Mouse (Mus musculus) midbrain, embryonic 11.5 days (tissue): ENCODE data around the gene Smurf1. TPM values are rescaled to one million over a fixed set of nuclear protein-coding genes. Genes with fewer than 3 reads are reported as not detected.

Source experiments
- ATAC-seq: fragments of 200-750 bp; cut with Nextera tagmentation; 2 replicates; pipeline ENCODE4 v1.8.0; 2017; ENCODE audit warnings: moderate TSS enrichment, moderate library complexity; ENCODE audit not compliant: low FRiP score
- DNase-seq: peaks from one replicate; pipeline ENCODE4 v3.0.0; 2015; ENCODE audit warnings: low spot score; ENCODE audit errors: missing footprints
- H3K27ac ChIP-seq: fragments of 300-500 bp; sonication (generic); 2 replicates; pipeline ENCODE4 v1.5.1; 2014; ENCODE audit warnings: low read depth, low read length
- H3K27me3 ChIP-seq: fragments of 300-500 bp; sonication (generic); 2 replicates; pipeline ENCODE4 v1.6.1; 2014; ENCODE audit warnings: mild to moderate bottlenecking, low read length, moderate library complexity, mixed read lengths; ENCODE audit not compliant: control insufficient read depth, insufficient read depth
- H3K36me3 ChIP-seq: fragments of 300-500 bp; sonication (generic); 2 replicates; pipeline ENCODE4 v1.6.1; 2014; ENCODE audit warnings: mild to moderate bottlenecking, low read length, moderate library complexity, mixed read lengths; ENCODE audit not compliant: control insufficient read depth, insufficient read depth
- H3K4me1 ChIP-seq: fragments of 300-500 bp; sonication (generic); 2 replicates; pipeline ENCODE4 v1.6.1; 2014; ENCODE audit warnings: low read length; ENCODE audit not compliant: control insufficient read depth, insufficient read depth
- H3K4me2 ChIP-seq: fragments of 300-500 bp; sonication (generic); 2 replicates; pipeline ENCODE4 v1.6.1; 2014; ENCODE audit warnings: mild to moderate bottlenecking, moderate library complexity
- H3K4me3 ChIP-seq: fragments of 300-500 bp; sonication (generic); 2 replicates; pipeline ENCODE4 v1.5.1; 2014; ENCODE audit warnings: low read depth, low read length
- H3K9ac ChIP-seq: fragments of 300-500 bp; sonication (generic); 2 replicates; pipeline ENCODE4 v1.6.1; 2014; ENCODE audit warnings: low read length
- H3K9me3 ChIP-seq: fragments of 300-500 bp; sonication (generic); 2 replicates; pipeline ENCODE4 v1.6.1; 2016; ENCODE audit warnings: low read length; ENCODE audit not compliant: control insufficient read depth
- WGBS: fragments of 180-500 bp; shearing (Covaris S2); extraction: QIAGEN DNeasy Blood & Tissue Kit; methylation state at CpG from one replicate; pipeline ENCODE4 v1.1.7; 2014; 5-methylcytosine and 5-hydroxymethylcytosine counted together
- polyA plus RNA-seq: library from polyadenylated mRNA; unstranded; fragments of >200 nt; fragmentation: Nextera tagmentation; extraction: Ambion mirVana; gene quantifications from 2 replicates; pipeline ENCODE4 v1.2.1, GENCODE M21; 2014

Gene Smurf1
- polyA plus RNA-seq, 1 experiment from 2014 or later: 17.8 TPM

DNA sequence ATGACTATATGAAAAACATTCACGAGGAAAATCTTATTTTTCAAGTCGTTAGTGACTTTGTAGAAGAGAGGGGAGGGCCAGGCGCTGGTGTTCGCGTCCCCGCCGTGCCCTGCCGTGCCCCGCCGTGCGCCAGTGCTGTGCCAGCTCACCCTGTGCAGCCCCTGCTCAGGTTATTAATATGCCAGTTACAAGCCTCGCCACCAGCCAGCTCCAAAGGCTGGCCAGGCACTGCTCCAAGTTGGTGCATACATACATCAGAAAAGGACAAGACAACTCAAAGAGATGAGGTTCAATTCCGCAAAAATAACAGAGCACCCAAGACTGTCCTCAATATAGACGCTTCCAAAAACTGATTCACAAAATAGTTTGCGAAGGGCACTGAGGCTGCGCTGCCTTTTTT lies 51.7 kb downstream of the Smurf1 start:
- Histone ChIP-seq H3K4me3 (no peak overlapping the region), H3K27me3 (no peaks in the 10 kb centered on the region), H3K27ac (no peak overlapping the region), H3K36me3 (no peaks in the 10 kb centered on the region), H3K4me1 (peaks cover 4% of the 10 kb centered on the region; the same call in 1 of the 2 replicates), H3K9me3 (no peaks in the 10 kb centered on the region), H3K4me2 (no peak overlapping the region), H3K9ac (no peak overlapping the region)
- no peak for DNase-seq
- WGBS: 96% methylated on average over 16 of the region's 16 CpGs
- ATAC-seq: no peak

GRCm38 (mm10) chr5:144913361-144913760 lies 52.3 kb downstream of the Smurf1 start:
- Histone ChIP-seq H3K36me3 (no peaks in the 10 kb centered on the region), H3K27ac (no peak overlapping the region), H3K4me3 (no peak overlapping the region), H3K4me2 (no peak overlapping the region), H3K9ac (no peak overlapping the region), H3K9me3 (no peaks in the 10 kb centered on the region), H3K4me1 (peaks cover 4% of the 10 kb centered on the region; the same call in 1 of the 2 replicates), H3K27me3 (no peaks in the 10 kb centered on the region)
- DNase-seq: no peak
- no peak for ATAC-seq
- 84% methylated on average over 5 of the region's 5 CpGs for WGBS

GRCm38 (mm10) chr5:144912519-144913310 lies 52.9 kb downstream of the Smurf1 start:
- H3K9ac ChIP-seq: no peak overlapping the region
- H3K4me1 ChIP-seq: peaks cover 4% of the 10 kb centered on the region; the same call in 1 of the 2 replicates
- WGBS: 45% methylated on average over 7 of the region's 7 CpGs
- no peaks in the 10 kb centered on the region for H3K9me3 ChIP-seq
- no peak overlapping the region for H3K27ac ChIP-seq
- no peaks in the 10 kb centered on the region for H3K36me3 ChIP-seq
- H3K27me3 ChIP-seq: no peaks in the 10 kb centered on the region
- no peak overlapping the region for H3K4me3 ChIP-seq
- H3K4me2 ChIP-seq: no peak overlapping the region
- DNase-seq (peak; percentile 69), ATAC-seq (no peak)

DNA sequence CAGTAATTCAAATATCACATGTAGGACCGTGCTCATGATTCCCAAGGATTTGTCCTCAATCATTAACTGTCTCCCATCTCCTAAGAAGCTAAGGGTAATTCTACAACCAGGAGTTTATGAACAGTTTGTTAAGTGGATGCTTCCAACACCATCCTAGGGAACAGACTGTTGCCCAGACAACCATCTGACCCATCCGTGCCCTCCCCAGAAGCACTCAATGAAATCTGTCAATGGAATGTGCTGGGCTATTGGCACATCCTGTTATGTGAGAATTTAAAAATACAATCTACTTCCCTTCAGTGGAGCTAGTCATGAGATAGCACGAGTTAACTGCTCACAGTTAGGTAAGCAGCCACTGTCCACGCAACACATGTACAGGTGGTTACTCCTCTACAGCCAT lies 56.1 kb downstream of the Smurf1 start:
- no peaks in the 10 kb centered on the region for H3K36me3 ChIP-seq
- H3K4me1 ChIP-seq: peaks cover 4% of the 10 kb centered on the region; the same call in 1 of the 2 replicates
- ATAC-seq (no peak), DNase-seq (no peak)
- H3K9ac ChIP-seq: no peak overlapping the region
- H3K9me3 ChIP-seq: no peaks in the 10 kb centered on the region
- no peaks in the 10 kb centered on the region for H3K27me3 ChIP-seq
- no peak overlapping the region for H3K4me2 ChIP-seq
- H3K4me3 ChIP-seq: no peak overlapping the region
- WGBS: 86% methylated on average over 4 of the region's 4 CpGs
- no peak overlapping the region for H3K27ac ChIP-seq

GRCm38 (mm10) chr5:144907591-144907990 lies 58.1 kb downstream of the Smurf1 start:
- DNase-seq (no peak), ATAC-seq (no peak)
- WGBS: 70% methylated on average over 2 of the region's 2 CpGs

GRCm38 (mm10) chr5:144904356-144905134 lies 61.1 kb downstream of the Smurf1 start:
- Histone ChIP-seq H3K27ac (no peak overlapping the region), H3K9ac (no peak overlapping the region), H3K27me3 (no peaks in the 10 kb centered on the region), H3K9me3 (no peaks in the 10 kb centered on the region), H3K4me3 (no peak overlapping the region), H3K4me2 (no peak overlapping the region), H3K36me3 (no peaks in the 10 kb centered on the region), H3K4me1 (no peaks in the 10 kb centered on the region)
- 85% methylated on average over 12 of the region's 12 CpGs for WGBS
- ATAC-seq (no peak), DNase-seq (no peak)

More at GRCm38 (mm10) chr5:144907591-144907990, 58.1 kb downstream of the Smurf1 start:
- Histone ChIP-seq H3K4me2 (no peak overlapping the region), H3K9me3 (no peaks in the 10 kb centered on the region), H3K9ac (no peak overlapping the region), H3K27me3 (no peaks in the 10 kb centered on the region), H3K4me3 (no peak overlapping the region), H3K4me1 (peaks cover 2% of the 10 kb centered on the region; the same call in 1 of the 2 replicates), H3K36me3 (no peaks in the 10 kb centered on the region), H3K27ac (no peak overlapping the region)

DNA sequence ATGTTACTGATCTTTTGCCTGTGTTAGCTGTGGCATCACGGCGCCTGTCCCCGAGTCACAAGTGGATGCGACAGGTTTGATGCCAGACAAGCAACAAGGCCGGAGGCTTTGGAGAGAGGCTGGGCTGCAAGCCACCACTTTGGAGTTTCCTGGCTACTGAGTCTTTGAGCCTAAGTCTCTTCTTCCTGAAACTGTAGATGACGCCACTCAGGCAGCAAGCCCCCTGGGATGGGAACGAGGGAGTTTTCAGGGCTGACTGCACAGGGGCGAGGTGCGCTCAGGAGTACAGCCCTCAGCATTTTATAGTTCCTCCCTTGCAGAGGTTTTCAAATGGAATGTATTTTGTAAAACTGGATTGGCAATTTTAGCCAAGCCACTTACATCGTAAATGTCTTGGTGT lies 63.9 kb downstream of the Smurf1 start:
- no peak overlapping the region for H3K4me3 ChIP-seq
- H3K9me3 ChIP-seq: no peaks in the 10 kb centered on the region
- no peak overlapping the region for H3K27ac ChIP-seq
- 63% methylated on average over 10 of the region's 10 CpGs for WGBS
- H3K9ac ChIP-seq: no peak overlapping the region
- H3K4me2 ChIP-seq: no peak overlapping the region
- peaks cover 13% of the 10 kb centered on the region for H3K4me1 ChIP-seq
- ATAC-seq: no peak
- no peaks in the 10 kb centered on the region for H3K27me3 ChIP-seq
- DNase-seq: no peak
- H3K36me3 ChIP-seq: no peaks in the 10 kb centered on the region

DNA sequence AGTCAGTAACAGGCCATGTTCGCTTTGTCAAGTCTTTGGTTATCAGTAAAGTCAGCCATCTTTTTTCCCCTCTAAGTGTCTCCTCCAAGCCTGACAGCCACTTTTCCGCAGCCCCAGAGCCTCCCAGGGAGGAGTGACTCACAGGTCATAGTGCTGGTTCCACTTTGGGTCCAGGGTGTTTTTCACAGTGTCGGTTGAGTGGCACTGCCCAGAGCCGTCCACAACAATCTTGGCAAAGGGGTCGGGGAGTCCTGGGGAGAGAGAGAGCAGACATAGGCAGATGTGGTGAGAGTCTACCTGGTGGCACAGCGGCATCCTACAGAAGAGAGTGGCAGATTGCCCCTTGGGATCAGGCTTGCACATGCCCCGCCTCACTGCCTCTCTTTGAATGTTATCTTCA lies 64.6 kb downstream of the Smurf1 start:
- no peaks in the 10 kb centered on the region for H3K27me3 ChIP-seq
- no peak overlapping the region for H3K4me3 ChIP-seq
- H3K27ac ChIP-seq: no peak overlapping the region
- H3K36me3 ChIP-seq: no peaks in the 10 kb centered on the region
- ATAC-seq (no peak), DNase-seq (no peak)
- no peak overlapping the region for H3K9ac ChIP-seq
- peaks cover 13% of the 10 kb centered on the region for H3K4me1 ChIP-seq
- 72% methylated on average over 7 of the region's 7 CpGs for WGBS
- H3K4me2 ChIP-seq: no peak overlapping the region
- no peaks in the 10 kb centered on the region for H3K9me3 ChIP-seq
